Mouse (Mus musculus) inflammation-experienced regulatory T-cells, adult 6 months (primary cell): Measurements from ENCODE around the gene Ano1. TPM values are rescaled to one million over a fixed set of nuclear protein-coding genes. Genes with fewer than 3 reads are reported as not detected.

Experiments used
- ATAC-seq: one replicate; pipeline ENCODE4 v1.8.0; 2017
- polyA plus RNA-seq, 3 experiments: library from polyadenylated mRNA; unstranded; fragments of 100-300 nt; shearing (Covaris generic); gene quantifications; one replicate each; pipeline ENCODE4 v1.2.1; 2017

Ano1 gene
- polyA plus RNA-seq, 3 experiments from 2014 or later = not detected

- ATAC-seq = no peak
These were observed 54.7 kb downstream of the Ano1 start for GRCm38 (mm10) chr7:144696764-144697704.

DNA sequence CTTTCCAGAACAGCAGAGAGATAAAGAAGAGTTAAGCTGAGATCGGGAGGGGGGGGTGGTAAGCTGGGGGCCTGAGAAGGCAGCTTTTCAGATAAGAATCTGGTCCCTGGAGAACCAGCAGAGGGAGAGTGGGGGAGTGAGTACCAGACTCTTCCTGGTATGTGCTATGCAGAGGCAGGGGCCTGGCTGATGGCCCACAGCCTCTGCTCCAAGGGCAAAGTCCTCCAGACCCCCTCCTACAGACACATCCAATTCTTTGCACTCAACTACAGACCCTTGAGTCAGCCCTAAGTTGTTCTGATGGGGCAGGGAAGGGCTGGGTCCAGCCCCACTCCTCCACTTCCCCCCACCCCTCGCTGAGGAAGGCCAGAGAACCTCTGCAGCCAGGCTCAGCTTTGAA lies 61.9 kb downstream of the Ano1 start:
- no peak for ATAC-seq

DNA sequence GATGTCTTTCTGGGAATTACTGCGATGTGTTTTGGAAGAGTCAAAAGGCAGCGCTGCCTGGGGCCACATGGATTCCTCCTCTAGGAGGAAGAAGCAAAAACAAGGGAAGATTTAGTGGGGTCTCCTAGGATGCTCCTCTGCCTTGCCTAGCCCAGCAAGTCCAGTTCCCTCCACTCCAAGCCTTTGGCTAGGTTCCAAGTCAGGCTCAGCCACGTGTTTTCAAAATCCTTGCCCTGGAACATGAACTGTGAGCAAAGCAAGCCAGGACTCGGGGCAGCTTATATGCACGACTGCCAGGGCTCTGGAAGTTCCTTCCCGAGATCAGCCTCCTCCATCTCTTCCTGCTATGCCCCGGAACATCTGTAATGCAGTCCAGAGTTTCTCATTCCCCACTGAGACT lies 62.6 kb downstream of the Ano1 start:
- no peak for ATAC-seq

- ATAC-seq = no peak
These were observed 64.0 kb downstream of the Ano1 start for GRCm38 (mm10) chr7:144687663-144688381.

DNA sequence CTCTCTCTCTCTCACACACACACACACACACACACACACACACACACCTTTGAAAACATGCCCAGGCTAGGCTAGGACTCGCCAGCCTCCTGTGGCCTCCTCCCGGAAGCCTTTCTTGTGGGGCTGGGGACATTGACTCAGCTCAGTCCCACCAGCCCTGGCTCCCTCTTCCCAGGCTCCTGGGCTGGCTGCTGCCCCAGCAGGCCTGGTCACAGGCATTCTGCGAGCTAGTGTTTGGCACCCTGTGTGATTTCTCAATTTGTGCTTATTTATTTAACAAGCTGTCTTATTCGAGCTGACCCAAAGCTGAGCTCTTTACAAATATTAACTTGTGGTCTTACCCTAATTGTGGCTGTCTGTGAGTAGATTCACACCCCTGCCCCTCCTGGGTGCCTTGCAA lies 66.8 kb downstream of the Ano1 start:
- ATAC-seq = no peak

DNA sequence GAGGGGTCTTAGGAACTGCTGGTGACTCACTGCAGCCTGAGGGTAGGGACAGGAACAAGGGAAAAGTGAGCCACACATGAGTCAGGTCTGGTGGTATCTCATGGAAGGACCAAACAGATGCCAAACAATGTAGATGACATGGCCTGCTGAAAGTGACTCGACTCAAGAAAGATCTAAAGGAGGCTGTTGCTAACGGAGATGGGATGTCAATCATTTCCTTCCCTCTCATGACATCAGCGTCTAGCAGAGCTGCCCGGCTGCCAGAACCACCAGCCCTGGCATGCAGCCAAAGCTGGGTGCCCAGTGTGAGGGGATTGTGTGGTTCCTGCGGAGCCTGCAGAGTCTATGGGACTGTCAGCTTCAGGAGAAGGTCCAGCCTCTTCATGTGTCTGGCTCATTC lies 67.3 kb downstream of the Ano1 start:
- ATAC-seq = no peak

- ATAC-seq = no peak
These were observed 71.7 kb downstream of the Ano1 start for GRCm38 (mm10) chr7:144680096-144680495.

- ATAC-seq = no peak
These were observed 73.3 kb downstream of the Ano1 start for GRCm38 (mm10) chr7:144678241-144679030.

DNA sequence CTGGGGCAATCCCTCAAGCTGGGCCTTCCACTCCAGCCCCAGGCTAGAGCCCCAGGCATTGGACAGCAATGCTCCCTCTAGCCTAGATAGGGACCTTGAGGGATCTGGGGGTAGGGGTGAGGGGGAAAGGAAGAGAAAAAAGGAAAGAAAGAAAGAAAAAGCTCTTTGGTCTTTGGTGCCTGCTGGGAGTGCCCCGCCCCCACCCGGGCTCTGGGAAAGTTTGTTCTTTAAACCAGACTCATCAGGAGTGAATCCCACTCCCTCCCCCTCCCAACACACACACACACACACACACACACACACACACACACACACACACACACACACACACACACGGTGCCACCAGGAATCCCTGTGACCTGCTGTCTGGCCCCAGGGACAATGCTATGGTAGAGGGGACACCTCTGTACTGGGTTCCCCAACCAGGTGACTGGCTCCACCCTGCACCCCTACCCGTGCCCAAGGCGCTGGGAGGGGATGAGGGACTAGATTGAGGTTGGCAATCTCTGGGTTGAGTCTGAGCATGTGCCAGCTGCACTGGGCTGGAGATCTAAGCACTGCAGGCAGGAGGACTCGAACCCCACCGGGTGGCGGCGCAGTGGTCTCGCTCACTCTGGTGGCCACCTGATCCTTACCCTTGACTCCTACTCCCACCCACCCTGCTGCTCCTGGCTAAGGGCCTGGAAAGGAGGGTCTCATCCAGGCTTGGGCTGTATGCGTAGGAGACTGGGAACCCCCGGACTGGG lies 74.3 kb downstream of the Ano1 start:
- no peak for ATAC-seq

- no peak for ATAC-seq
These were observed 76.1 kb downstream of the Ano1 start for GRCm38 (mm10) chr7:144675632-144676031.

DNA sequence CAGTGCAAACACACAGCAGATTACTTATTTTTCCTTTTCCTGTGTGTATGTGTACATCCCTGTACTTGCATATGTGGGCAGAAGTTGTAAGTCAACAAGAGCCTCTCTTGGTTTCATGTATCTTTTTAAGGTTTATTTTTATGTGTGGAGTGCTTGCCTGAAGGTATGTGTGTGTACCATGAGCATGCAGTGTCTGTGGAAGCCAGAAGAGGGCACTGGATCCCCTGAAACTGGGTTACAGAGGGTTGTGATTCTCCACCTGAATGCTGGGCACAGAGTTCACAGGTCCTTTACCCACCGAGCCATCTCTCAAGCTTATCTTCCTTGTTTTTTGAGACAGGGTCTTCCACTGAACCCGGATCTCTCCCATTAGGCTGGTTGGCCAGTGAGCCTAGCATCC lies 81.9 kb downstream of the Ano1 start:
- no peak for ATAC-seq

GRCm38 (mm10) chr7:144668603-144669278 lies 83.0 kb downstream of the Ano1 start:
- ATAC-seq = no peak

DNA sequence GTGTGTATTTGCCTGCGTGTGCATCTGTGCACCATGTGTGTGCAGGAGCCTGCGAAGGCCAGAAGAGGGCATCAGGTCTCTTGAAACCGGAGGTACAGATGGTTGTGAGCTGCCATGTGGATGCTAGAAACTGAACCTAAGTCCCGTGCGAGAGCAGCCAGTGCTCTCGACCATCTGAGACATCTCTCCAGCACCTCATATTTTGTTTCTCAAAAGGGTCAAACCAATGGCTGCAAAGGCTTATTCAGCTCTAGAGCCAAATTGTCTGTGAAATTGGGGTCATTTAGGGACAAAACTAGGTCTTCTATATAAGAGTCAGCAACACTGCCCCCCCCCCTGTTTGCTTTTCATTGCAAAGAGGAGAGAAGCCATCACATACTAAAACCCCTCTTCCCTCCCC lies 84.7 kb downstream of the Ano1 start:
- no peak for ATAC-seq

- ATAC-seq = no peak
These were observed 86.2 kb downstream of the Ano1 start for GRCm38 (mm10) chr7:144665585-144665984.

DNA sequence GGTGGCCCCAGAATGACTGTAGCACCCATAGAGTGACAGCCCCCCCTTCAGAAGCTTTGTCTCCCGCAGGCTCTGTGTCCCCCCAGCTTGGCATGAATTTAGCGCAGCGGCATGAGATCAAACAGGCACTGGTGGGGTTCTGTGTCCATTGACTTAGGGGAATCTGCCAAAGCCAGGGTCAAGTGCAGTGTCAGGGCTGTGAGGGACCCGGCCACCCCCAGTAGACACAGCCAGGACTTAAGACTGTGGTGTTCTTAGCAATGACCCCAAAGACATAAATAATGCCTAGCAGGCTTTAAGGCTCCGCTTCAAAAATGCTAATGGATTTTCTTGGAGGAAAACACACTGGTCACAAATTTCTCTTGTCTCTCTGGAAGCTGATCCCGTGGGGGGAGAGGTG lies 88.2 kb downstream of the Ano1 start:
- no peak for ATAC-seq

GRCm38 (mm10) chr7:144656261-144656967 lies 95.4 kb downstream of the Ano1 start:
- ATAC-seq = no peak

- ATAC-seq = no peak
These were observed 97.9 kb downstream of the Ano1 start for GRCm38 (mm10) chr7:144653681-144654425.

DNA sequence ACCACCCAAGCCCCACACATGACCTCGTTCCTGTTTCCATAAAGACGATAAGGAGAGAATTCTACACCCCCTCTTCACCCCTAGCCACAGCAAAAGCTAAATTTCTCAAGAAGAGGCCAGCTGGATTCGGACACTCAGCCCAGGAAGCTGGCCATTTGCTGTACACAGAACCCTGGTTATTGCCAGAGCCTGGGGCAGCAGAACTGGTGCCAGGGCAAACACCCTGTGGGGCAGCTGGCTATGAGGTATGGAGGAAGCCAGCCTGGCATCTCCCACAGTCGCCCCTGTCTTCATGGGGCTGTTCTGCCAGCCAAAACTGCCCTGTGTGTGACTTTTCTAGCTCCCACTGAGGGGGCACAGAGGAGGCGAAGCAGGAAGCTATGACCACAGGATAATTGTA lies 104.2 kb downstream of the Ano1 start:
- ATAC-seq = no peak

- ATAC-seq = no peak
These were observed 111.0 kb downstream of the Ano1 start for GRCm38 (mm10) chr7:144640817-144641216.

DNA sequence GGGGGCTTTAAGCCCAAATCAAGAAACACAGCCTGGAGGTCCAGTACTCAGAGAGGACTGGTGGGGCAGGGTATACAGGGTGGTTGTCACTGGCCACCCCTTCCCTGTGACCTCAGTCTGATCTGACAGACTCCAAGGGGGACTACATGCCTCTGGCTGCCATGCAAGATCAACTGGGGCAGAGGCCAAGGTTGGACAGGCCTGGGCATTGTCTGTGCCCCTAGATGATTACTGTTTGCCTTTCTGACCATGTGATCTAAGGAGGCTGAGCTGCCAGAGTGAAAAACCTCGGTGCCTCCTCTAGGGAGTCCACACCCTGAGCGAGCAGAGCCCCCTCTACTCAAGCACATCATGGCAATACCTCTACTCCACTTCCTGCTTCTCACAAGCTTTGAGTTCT lies 115.8 kb downstream of the Ano1 start:
- no peak for ATAC-seq
